Mouse (Mus musculus) neural tube, embryonic 12.5 days (tissue): Measurements from ENCODE around the gene 6430571L13Rik. TPM values are rescaled to one million over a fixed set of nuclear protein-coding genes. Genes with fewer than 3 reads are reported as not detected.

Experiments used
- ATAC-seq: fragments of 200-750 bp; cut with Nextera tagmentation; 2 replicates; pipeline ENCODE4 v1.8.0; 2017; ENCODE audit warnings: low read depth, mild to moderate bottlenecking, moderate TSS enrichment, moderate library complexity; ENCODE audit not compliant: low FRiP score
- H3K27ac ChIP-seq: fragments of 300-500 bp; sonication (generic); 2 replicates; pipeline ENCODE4 v1.5.1; 2016
- H3K27me3 ChIP-seq: fragments of 300-500 bp; sonication (generic); replicated peaks from 2 replicates; pipeline ENCODE4 v1.6.1; 2016; ENCODE audit warnings: mild to moderate bottlenecking
- H3K36me3 ChIP-seq: fragments of 300-500 bp; sonication (generic); 2 replicates; pipeline ENCODE4 v1.6.1; 2016; ENCODE audit warnings: mild to moderate bottlenecking
- H3K4me1 ChIP-seq: fragments of 300-500 bp; sonication (generic); 2 replicates; pipeline ENCODE4 v1.6.1; 2016
- H3K4me2 ChIP-seq: fragments of 300-500 bp; sonication (generic); replicated peaks from 2 replicates; pipeline ENCODE4 v1.6.1; 2016; ENCODE audit warnings: mild to moderate bottlenecking
- H3K4me3 ChIP-seq: fragments of 300-500 bp; sonication (generic); 2 replicates; pipeline ENCODE4 v1.5.1; 2016
- H3K9ac ChIP-seq: fragments of 300-500 bp; sonication (generic); 2 replicates; pipeline ENCODE4 v1.6.1; 2016; ENCODE audit warnings: mild to moderate bottlenecking
- H3K9me3 ChIP-seq: fragments of 300-500 bp; sonication (generic); 2 replicates; pipeline ENCODE4 v1.6.1; 2016; ENCODE audit warnings: mild to moderate bottlenecking
- WGBS: fragments of 180-500 bp; shearing (Covaris S2); methylation state at CpG from one replicate; pipeline ENCODE4 v1.1.7; 2016; 5-methylcytosine and 5-hydroxymethylcytosine counted together
- polyA plus RNA-seq: library from polyadenylated mRNA; unstranded; fragments of >200 nt; fragmentation: Nextera tagmentation; extraction: Ambion mirVana; gene quantifications from 2 replicates; pipeline ENCODE4 v1.2.1, GENCODE M21; 2016

The 6430571L13Rik gene
- polyA plus RNA-seq, 1 experiment from 2014 or later, result 4.8 TPM

DNA sequence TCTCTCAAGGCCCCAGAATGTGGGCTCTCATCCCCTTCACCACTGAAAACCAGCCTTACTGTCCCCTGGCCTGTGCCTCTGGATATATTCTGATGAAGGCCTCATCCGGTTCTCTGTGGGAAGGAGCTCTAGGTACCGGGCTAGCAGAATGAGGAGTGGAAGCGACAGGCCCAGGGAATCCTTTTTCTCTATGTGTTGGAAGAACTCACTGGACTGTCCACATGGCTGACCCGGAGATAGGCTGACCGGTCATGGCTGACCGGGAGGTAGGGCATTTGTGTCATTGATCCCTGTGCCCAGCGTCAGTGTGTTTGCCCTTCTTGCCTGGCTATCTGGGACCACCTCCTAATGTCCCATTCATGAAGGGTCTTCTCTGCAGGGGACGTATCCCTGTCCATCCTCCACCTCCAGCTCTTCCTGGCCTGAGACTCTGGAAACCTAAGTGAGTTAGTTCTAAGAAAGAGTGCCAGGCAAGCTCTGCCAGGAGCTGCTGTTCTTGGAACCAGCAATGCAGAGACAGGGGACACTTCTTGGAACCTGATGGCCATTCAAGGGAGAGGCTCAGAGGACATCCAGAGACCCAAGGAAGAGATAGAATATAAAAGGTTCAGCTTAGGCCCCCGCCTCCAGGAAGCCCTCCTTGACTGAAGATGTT lies 31.9 kb upstream of the 6430571L13Rik start:
- no peak overlapping the region for H3K27ac ChIP-seq
- H3K36me3 ChIP-seq, result no peaks in the 10 kb centered on the region
- no peak overlapping the region for H3K9ac ChIP-seq
- no peak overlapping the region for H3K4me2 ChIP-seq
- no peak overlapping the region for H3K4me3 ChIP-seq
- H3K27me3 ChIP-seq, result no peaks in the 10 kb centered on the region
- no peaks in the 10 kb centered on the region for H3K9me3 ChIP-seq
- ATAC-seq, result no peak
- WGBS, result 89% methylated on average over 9 of the region's 9 CpGs
- no peaks in the 10 kb centered on the region for H3K4me1 ChIP-seq

DNA sequence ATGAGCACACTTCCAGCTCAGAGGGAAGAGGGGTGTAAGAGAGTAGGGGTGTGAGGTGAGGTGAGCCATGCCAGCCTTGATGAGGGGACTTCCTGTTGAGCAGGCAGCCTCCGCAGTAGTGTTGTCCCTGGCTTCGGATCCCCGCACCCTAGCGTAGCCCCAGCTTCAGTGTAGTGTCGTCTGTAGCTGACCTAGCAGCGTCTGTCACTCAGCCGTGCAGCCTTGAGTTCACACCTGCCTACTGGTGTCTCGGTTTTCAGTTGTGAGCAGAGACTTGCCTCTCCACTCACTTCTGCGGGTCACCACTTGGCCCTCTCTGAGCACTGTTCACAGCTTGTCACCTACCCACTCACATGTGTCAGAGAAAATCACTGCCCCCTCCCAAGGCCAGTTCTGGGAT lies 31.2 kb upstream of the 6430571L13Rik start:
- Histone ChIP-seq H3K9ac (no peak overlapping the region), H3K36me3 (no peaks in the 10 kb centered on the region), H3K27me3 (no peaks in the 10 kb centered on the region), H3K4me1 (no peaks in the 10 kb centered on the region), H3K4me3 (no peak overlapping the region), H3K9me3 (no peaks in the 10 kb centered on the region), H3K4me2 (no peak overlapping the region), H3K27ac (no peak overlapping the region)
- no peak for ATAC-seq
- WGBS, result 77% methylated on average over 9 of the region's 9 CpGs

DNA sequence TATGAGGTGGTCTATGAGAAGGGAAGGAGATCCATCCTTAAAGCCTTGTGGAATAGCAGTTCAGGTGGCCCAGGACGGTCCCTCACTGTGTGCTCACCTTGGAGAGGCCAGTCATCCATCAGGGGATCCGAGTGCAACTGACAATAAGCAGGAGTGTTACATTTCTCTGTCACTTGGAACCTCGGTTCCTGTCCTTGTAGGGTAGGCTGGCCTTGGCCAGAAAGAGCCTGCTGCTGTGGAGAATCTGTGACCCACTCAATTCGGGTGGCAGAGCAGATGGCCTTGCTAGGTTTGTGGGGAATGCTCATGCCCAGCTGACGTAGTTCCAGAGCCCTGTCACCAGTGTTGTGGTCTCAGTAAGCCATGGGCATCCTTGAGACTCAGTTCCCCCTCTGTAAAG lies 30.8 kb upstream of the 6430571L13Rik start:
- Histone ChIP-seq H3K4me1 (no peaks in the 10 kb centered on the region), H3K27ac (no peak overlapping the region), H3K27me3 (no peaks in the 10 kb centered on the region), H3K4me3 (no peak overlapping the region), H3K9ac (no peak overlapping the region), H3K4me2 (no peak overlapping the region), H3K9me3 (no peaks in the 10 kb centered on the region), H3K36me3 (no peaks in the 10 kb centered on the region)
- 67% methylated on average over 5 of the region's 5 CpGs for WGBS
- no peak for ATAC-seq

DNA sequence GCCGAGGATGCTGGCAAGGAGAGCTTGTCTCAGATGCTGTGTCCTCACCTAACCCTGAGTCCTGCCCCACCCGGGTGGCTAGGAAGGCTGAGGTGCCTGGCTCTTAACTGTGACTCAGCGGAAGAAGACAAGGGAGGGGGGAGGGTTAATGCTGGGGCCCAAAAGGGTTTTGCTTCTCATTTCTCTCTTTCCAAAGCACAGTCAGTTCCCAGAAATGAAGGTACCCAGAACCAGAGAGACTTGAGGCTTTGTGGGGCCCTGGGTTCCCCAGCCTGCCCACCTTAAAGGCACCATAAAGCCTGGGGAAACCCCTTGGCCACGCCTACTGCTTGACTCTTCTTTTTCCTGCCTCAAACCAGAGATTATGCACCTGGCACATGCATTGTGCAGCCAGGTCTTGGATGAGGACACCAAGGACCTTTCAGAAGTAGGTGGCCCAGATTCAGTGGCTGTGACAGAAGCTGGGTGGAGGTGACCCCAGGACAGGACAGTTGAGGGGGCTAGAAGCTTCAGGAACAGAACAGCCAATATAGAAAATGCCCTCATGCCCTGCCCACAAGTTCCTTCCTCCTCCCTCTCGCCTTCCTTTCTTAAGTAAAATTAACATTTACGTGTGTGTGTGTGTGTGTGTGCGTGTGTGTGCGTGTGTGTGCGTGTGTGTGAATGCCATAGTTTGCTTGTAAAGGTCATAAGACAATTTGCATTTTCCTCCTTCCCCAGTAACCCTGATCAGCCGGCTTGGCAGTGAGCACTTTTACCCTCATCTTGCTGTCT lies 27.4 kb upstream of the 6430571L13Rik start:
- Histone ChIP-seq H3K9ac (no peak overlapping the region), H3K4me1 (no peaks in the 10 kb centered on the region), H3K36me3 (no peaks in the 10 kb centered on the region), H3K27me3 (no peaks in the 10 kb centered on the region), H3K27ac (no peak overlapping the region), H3K9me3 (no peaks in the 10 kb centered on the region), H3K4me3 (no peak overlapping the region), H3K4me2 (no peak overlapping the region)
- no peak for ATAC-seq
- WGBS, result 72% methylated on average over 10 of the region's 10 CpGs

DNA sequence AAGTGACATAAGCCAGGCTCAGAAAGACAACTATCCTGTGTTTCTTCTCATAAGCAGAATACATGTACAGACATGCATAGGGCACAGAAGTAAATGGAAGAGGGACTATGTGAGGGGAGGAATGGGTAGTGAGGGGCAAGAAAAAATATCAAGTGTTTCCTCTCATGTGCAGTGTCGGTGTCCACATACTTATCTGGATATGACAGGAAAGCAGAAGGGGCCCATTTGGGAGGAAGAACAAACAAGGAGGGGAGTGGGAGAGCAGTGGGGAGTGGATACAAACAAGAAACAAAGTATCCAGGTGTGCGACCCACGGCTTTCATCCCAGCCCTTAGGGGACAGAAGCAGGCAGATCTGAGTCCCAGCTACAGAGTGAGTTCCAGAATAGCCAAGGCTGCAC lies 26.5 kb upstream of the 6430571L13Rik start:
- no peaks in the 10 kb centered on the region for H3K36me3 ChIP-seq
- WGBS, result 90% methylated on average over 3 of the region's 3 CpGs
- no peak for ATAC-seq
- no peaks in the 10 kb centered on the region for H3K27me3 ChIP-seq
- no peak overlapping the region for H3K4me3 ChIP-seq
- H3K9ac ChIP-seq, result no peak overlapping the region
- no peak overlapping the region for H3K27ac ChIP-seq
- H3K4me1 ChIP-seq, result no peaks in the 10 kb centered on the region
- H3K9me3 ChIP-seq, result no peaks in the 10 kb centered on the region
- no peak overlapping the region for H3K4me2 ChIP-seq

DNA sequence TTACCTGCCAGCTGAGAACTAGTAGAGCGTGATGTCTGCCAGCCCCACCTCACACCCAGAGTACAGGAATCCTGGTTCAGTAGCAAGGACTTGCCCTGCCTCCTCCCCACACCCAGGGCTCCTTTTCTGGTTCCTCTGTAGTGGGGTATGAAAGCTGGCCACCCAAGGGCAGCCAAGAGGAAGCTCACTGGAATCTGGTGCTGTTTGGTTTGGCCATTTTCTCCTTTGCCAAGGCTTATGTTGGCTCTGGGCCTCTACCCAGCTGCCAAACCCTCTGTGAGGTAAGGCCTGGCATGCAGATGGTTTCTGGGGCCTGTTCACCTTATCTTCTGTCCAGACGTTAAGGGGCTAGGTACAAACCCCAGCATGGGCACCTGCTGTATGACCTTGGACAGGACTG lies 24.6 kb upstream of the 6430571L13Rik start:
- Histone ChIP-seq H3K9ac (no peak overlapping the region), H3K4me3 (no peak overlapping the region), H3K36me3 (no peaks in the 10 kb centered on the region), H3K9me3 (no peaks in the 10 kb centered on the region), H3K27ac (no peak overlapping the region), H3K4me2 (no peak overlapping the region), H3K27me3 (no peaks in the 10 kb centered on the region), H3K4me1 (no peaks in the 10 kb centered on the region)
- ATAC-seq, result no peak
- WGBS, result 80% methylated on average over 2 of the region's 2 CpGs

DNA sequence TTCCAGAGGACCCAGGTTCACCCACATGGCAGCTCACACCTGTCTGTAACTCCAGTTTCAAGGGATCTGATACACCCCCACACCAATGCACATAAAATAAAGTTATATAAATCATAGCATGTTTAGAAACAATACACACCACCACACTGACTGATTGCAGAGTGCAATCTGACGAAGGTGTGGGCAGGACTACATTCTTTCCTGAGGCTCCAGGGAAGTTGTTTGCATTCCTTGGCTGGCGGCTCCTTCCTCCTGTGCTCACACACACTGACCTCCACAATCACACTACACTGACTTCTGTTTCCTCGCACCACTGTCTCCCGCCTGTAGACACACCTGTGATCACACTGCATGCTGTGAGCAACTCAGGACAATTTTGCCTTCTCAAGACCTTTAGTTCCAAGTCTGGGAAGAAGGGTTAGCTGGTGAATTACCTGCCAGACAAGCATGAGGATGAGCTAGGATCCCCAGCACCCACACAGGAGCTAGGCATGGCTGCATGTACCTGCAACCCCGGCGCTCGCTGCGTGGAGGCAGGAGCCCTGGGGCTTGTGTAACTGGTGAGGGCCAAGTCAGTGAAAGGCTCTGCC lies 17.8 kb upstream of the 6430571L13Rik start:
- 85% methylated on average over 8 of the region's 8 CpGs for WGBS
- Histone ChIP-seq H3K9ac (no peak overlapping the region), H3K4me3 (no peak overlapping the region), H3K4me2 (no peak overlapping the region), H3K9me3 (no peaks in the 10 kb centered on the region), H3K27ac (no peak overlapping the region), H3K4me1 (no peaks in the 10 kb centered on the region), H3K36me3 (no peaks in the 10 kb centered on the region; the same call in 1 of the 2 replicates), H3K27me3 (no peaks in the 10 kb centered on the region)
- no peak for ATAC-seq

GRCm38 (mm10) chr9:107323558-107323957 lies 16.8 kb upstream of the 6430571L13Rik start:
- H3K4me3 ChIP-seq, result no peak overlapping the region
- WGBS, result 85% methylated on average over 6 of the region's 6 CpGs
- ATAC-seq, result no peak
- no peak overlapping the region for H3K4me2 ChIP-seq
- no peak overlapping the region for H3K27ac ChIP-seq
- H3K36me3 ChIP-seq, result peaks cover 10% of the 10 kb centered on the region; the same call in 1 of the 2 replicates
- no peak overlapping the region for H3K9ac ChIP-seq
- no peaks in the 10 kb centered on the region for H3K4me1 ChIP-seq
- no peaks in the 10 kb centered on the region for H3K27me3 ChIP-seq
- H3K9me3 ChIP-seq, result no peaks in the 10 kb centered on the region

- ATAC-seq, result no peak
- 66% methylated on average over 4 of the region's 4 CpGs for WGBS
- Histone ChIP-seq H3K36me3 (peaks cover 11% of the 10 kb centered on the region; the same call in 1 of the 2 replicates), H3K4me1 (no peaks in the 10 kb centered on the region), H3K9ac (no peak overlapping the region), H3K4me3 (no peak overlapping the region), H3K9me3 (no peaks in the 10 kb centered on the region), H3K4me2 (no peak overlapping the region), H3K27me3 (no peaks in the 10 kb centered on the region), H3K27ac (no peak overlapping the region)
Measured at GRCm38 (mm10) chr9:107324799-107325561, 15.4 kb upstream of the 6430571L13Rik start.

DNA sequence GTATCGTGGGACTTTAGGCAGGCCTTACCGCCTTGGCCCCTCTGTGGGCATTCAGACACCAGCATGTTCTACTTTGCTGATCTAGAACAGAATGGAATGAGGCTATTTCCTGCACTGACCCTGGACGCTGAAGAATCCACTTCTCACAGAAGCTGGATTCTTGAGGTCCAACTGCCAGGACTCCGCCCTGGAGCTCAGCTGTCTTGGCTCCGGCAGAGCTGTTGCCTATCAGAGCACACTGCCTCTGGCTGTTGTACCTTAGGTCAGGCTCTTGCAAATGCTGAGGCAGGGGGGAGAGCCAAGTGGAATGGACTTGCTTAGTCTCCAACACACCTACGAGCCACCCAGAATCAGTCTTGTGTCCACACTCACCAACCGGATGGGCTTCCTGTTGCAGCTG lies 14.5 kb upstream of the 6430571L13Rik start:
- H3K27me3 ChIP-seq, result no peaks in the 10 kb centered on the region
- WGBS, result 90% methylated on average over 7 of the region's 7 CpGs
- H3K9ac ChIP-seq, result no peak overlapping the region
- H3K36me3 ChIP-seq, result peaks cover 11% of the 10 kb centered on the region; the same call in 1 of the 2 replicates
- H3K27ac ChIP-seq, result no peak overlapping the region
- H3K4me2 ChIP-seq, result no peak overlapping the region
- no peak for ATAC-seq
- no peak overlapping the region for H3K4me3 ChIP-seq
- no peaks in the 10 kb centered on the region for H3K4me1 ChIP-seq
- H3K9me3 ChIP-seq, result no peaks in the 10 kb centered on the region

DNA sequence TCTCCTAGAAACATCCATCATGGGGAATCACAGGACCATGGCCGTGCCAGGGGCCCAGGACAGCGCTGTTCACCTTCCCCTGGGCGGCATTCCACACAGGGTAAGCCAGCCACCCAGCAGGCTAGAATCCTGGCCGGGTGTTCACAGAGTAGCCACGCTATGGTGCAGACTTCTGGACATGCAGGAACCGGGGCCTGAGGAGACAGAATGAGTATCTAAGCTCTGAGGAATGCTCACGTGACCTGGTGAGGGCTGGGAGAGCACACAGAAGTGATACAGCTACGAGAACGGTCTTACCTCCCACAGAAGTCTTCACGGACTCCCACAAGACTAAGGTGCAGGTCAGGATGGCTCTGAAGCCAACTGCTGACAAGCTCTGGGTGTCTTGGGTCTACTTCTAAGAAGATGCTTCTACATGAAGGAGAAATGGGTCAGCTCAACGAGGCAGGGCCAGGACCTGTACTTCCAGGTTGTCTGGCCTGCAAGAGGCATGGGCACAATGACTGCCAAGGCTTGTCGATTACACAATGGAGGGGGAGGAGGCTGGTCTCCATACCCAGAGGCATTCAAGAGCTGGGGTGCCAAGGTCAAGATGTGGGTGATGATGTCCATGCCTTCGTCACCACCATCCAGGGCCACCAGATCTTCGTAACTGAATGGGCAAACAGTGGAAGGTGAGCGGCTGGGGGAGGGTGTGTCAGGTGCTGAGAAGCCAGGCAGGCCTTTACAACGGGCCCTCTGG lies 12.4 kb upstream of the 6430571L13Rik start:
- H3K9ac ChIP-seq, result no peak overlapping the region
- H3K27ac ChIP-seq, result no peak overlapping the region
- H3K27me3 ChIP-seq, result no peaks in the 10 kb centered on the region
- no peak for ATAC-seq
- 92% methylated on average over 16 of the region's 16 CpGs for WGBS
- no peak overlapping the region for H3K4me3 ChIP-seq
- peaks cover 11% of the 10 kb centered on the region; the same call in 1 of the 2 replicates for H3K36me3 ChIP-seq
- no peak overlapping the region for H3K4me2 ChIP-seq
- H3K4me1 ChIP-seq, result no peaks in the 10 kb centered on the region
- H3K9me3 ChIP-seq, result no peaks in the 10 kb centered on the region
